ENCODE assay signal across 16 mouse cellular contexts in the genomic region with DNA sequence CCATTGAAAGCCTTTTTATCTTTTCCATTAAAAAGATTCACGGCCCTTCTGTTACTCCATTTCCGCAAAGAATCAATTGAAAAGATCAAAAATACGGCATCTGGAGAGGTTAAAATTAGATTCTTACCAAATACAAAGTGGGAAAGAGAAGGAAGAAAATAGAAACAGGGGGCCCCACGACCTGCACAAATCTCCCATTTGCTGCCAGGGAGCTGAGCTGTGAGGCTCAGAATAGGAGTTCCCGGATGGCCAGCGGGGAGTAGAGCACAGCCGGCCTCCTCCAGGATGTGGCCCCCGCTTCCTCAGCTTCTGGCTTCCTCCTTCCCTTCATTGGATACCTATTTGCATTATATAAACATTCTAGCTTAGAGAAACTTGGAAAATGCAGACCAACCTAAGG.
DNase-seq lines count a peak whose midpoint lies in the region.
"Had no signal": no experiment of that assay in that cellular context is flagged by ENCODE, and none has a peak within 500 bp of the region (broad histone marks: within the 10 kb centered on the region; RNA-seq: fewer than 3 reads in every experiment).

No protein-coding gene starts in this region.

- DNase-seq in layer of hippocampus, adult 11-12 months (ENCODE audit: low spot score): peak; percentile 34
- DNase-seq in layer of hippocampus, postnatal 36 days: no peak
- peak; percentile 82 for DNase-seq in brain, adult 2 months (ENCODE audit: low read depth, low spot score)
- peak; percentile 64 for DNase-seq in layer of hippocampus, adult 9-11 months
- peak; percentile 63 to 68 for DNase-seq in left cerebral cortex, postnatal 36 days (ENCODE audit: low spot score in 2 of 2)
- no peak for DNase-seq in spleen, adult 12 weeks (ENCODE audit: low spot score)
- no peak for DNase-seq in urinary bladder, adult 18-20 months (ENCODE audit: low spot score in 2 of 2)
- DNase-seq in spleen, postnatal 36 days (ENCODE audit: low spot score in 2 of 2): no peak
- DNase-seq: adrenal gland, postnatal 36 days; cerebellum, adult 2 months; cerebellum, postnatal 36 days; gastrocnemius, postnatal 36 days; kidney, adult 8-10 months; kidney, postnatal 25 days; lung, adult 18-20 months; thymus, postnatal 25 days had no signal

- intact Hi-C loops in left cerebral cortex, postnatal 36 days (cut with DNase I): no loop called here

Comparison
In these comparisons a context has a peak if more than half of its experiments do, and no peak if none do; other contexts are left out.
1. DNase-seq: peak in layer of hippocampus, adult 11-12 months (single experiment), brain, adult 2 months (single experiment), layer of hippocampus, adult 9-11 months (single experiment) and left cerebral cortex, postnatal 36 days (2 of 2); none in layer of hippocampus, postnatal 36 days (0 of 2), spleen, adult 12 weeks (single experiment), urinary bladder, adult 18-20 months (0 of 2) and spleen, postnatal 36 days (0 of 2).